Mouse (Mus musculus) forebrain, embryonic 10.5 days (tissue): ENCODE measurements around the gene Dzank1. TPM values are rescaled to one million over a fixed set of nuclear protein-coding genes. Genes with fewer than 3 reads are reported as not detected.
A peak's percentile ranks its signal among the peaks of the same experiment; 100 is the strongest.

Experiments used
- DNase-seq: peaks from one replicate; pipeline ENCODE4 v3.0.0-alpha.2; 2017; ENCODE audit warnings: low spot score; ENCODE audit errors: extremely low spot score
- H3K27ac ChIP-seq: fragments of 300-500 bp; sonication (generic); 2 replicates; pipeline ENCODE4 v1.5.1; 2016; ENCODE audit warnings: mild to moderate bottlenecking
- H3K27me3 ChIP-seq: fragments of 300-500 bp; sonication (generic); 2 replicates; pipeline ENCODE4 v1.6.1; 2016; ENCODE audit warnings: mild to moderate bottlenecking; ENCODE audit not compliant: poor library complexity, severe bottlenecking
- H3K36me3 ChIP-seq: fragments of 300-500 bp; sonication (generic); replicated peaks from 2 replicates; pipeline ENCODE4 v1.6.1; 2016; ENCODE audit warnings: mild to moderate bottlenecking, moderate library complexity
- H3K4me1 ChIP-seq: fragments of 300-500 bp; sonication (generic); 2 replicates; pipeline ENCODE4 v1.6.1; 2016
- H3K4me3 ChIP-seq: fragments of 300-500 bp; sonication (generic); 2 replicates; pipeline ENCODE4 v1.5.1; 2016; ENCODE audit warnings: mild to moderate bottlenecking, moderate library complexity
- H3K9me3 ChIP-seq: fragments of 300-500 bp; sonication (generic); 2 replicates; pipeline ENCODE4 v1.6.1; 2016; ENCODE audit warnings: mild to moderate bottlenecking, moderate library complexity
- WGBS: fragments of 180-500 bp; shearing (Covaris S2); methylation state at CpG from one replicate; pipeline ENCODE4 v1.1.7; 2016; 5-methylcytosine and 5-hydroxymethylcytosine counted together
- polyA plus RNA-seq: library from polyadenylated mRNA; unstranded; fragments of >200 nt; fragmentation: Nextera tagmentation; extraction: Ambion mirVana; gene quantifications from 2 replicates; pipeline ENCODE4 v1.2.1, GENCODE M21; 2016

Gene Dzank1
- polyA plus RNA-seq, 1 experiment from 2014 or later: 2.8 TPM

- Histone ChIP-seq H3K4me1 (peaks cover 6% of the 10 kb centered on the region), H3K27me3 (no peaks in the 10 kb centered on the region), H3K9me3 (no peaks in the 10 kb centered on the region), H3K27ac (no peak overlapping the region), H3K36me3 (no peaks in the 10 kb centered on the region), H3K4me3 (no peak overlapping the region)
- WGBS: 69% methylated on average over 7 of the region's 7 CpGs
- DNase-seq: no peak
Observed at GRCm38 (mm10) chr2:144464182-144464581, 63.0 kb downstream of the Dzank1 start.

GRCm38 (mm10) chr2:144458975-144459754 lies 68.0 kb downstream of the Dzank1 start:
- H3K27ac ChIP-seq: peak overlapping the region; percentile 91
- WGBS: 7% methylated on average over 25 of the region's 25 CpGs
- peaks cover 14% of the 10 kb centered on the region for H3K4me1 ChIP-seq
- no peaks in the 10 kb centered on the region for H3K27me3 ChIP-seq
- H3K4me3 ChIP-seq: peak overlapping the region; percentile 66
- no peaks in the 10 kb centered on the region for H3K9me3 ChIP-seq
- H3K36me3 ChIP-seq: no peaks in the 10 kb centered on the region
- DNase-seq: peak; percentile 82

DNA sequence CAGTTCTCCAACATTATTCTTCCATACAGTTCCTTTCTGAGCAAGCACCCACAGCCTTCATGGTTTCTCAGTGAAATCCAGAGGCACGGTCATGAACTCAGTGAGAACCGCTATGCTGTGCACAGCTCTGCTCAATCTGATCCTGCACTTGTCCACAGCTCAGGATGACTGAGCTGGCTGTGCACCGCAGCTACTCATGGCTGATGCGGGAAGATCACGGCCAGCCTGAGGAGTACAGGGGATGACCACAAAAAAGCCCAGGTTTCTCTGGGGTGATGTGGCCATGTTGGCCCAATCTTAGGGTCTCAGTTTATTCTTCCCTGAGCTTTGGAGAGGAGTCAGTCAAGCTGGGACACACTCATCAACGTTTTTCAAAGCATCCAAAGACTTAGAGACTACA lies 68.9 kb downstream of the Dzank1 start:
- Histone ChIP-seq H3K4me1 (peaks cover 14% of the 10 kb centered on the region), H3K36me3 (no peaks in the 10 kb centered on the region), H3K4me3 (peak overlapping the region; percentile 66), H3K9me3 (no peaks in the 10 kb centered on the region), H3K27me3 (no peaks in the 10 kb centered on the region), H3K27ac (peak overlapping the region; percentile 91)
- no peak for DNase-seq
- WGBS: 70% methylated on average over 6 of the region's 6 CpGs

GRCm38 (mm10) chr2:144452364-144453008 lies 74.7 kb downstream of the Dzank1 start:
- Histone ChIP-seq H3K4me1 (no peaks in the 10 kb centered on the region), H3K27ac (no peak overlapping the region), H3K27me3 (no peaks in the 10 kb centered on the region), H3K4me3 (no peak overlapping the region), H3K36me3 (no peaks in the 10 kb centered on the region), H3K9me3 (no peaks in the 10 kb centered on the region)
- WGBS: 17% methylated on average over 8 of the region's 8 CpGs
- peak; percentile 66 for DNase-seq

DNA sequence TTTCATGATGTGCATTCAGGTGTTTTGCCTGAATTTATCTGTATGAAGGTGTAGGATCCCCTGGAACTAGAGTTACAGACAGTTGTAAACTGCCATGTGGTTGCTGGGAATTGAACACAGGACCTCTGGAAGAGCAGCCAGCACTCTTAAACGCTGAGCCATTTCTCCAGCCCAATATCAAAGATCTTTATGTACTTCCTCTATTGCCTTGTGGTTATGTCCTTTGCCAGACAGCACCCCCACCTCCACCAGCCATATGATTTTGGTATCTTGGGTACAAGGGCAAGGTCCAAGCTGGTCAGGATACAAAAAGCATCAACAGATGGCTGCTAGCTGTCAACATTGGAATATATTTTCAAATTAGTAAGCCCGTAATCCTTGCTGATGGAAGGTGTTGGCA lies 76.8 kb downstream of the Dzank1 start:
- Histone ChIP-seq H3K4me1 (no peaks in the 10 kb centered on the region), H3K36me3 (no peaks in the 10 kb centered on the region), H3K27ac (no peak overlapping the region), H3K9me3 (no peaks in the 10 kb centered on the region), H3K27me3 (no peaks in the 10 kb centered on the region), H3K4me3 (no peak overlapping the region)
- DNase-seq: no peak
- 84% methylated on average over 2 of the region's 2 CpGs for WGBS

GRCm38 (mm10) chr2:144446360-144446999 lies 80.7 kb downstream of the Dzank1 start:
- 86% methylated on average over 7 of the region's 7 CpGs for WGBS
- H3K4me3 ChIP-seq: no peak overlapping the region
- DNase-seq: no peak
- no peaks in the 10 kb centered on the region for H3K4me1 ChIP-seq
- no peaks in the 10 kb centered on the region for H3K27me3 ChIP-seq
- no peaks in the 10 kb centered on the region for H3K9me3 ChIP-seq
- H3K27ac ChIP-seq: no peak overlapping the region
- no peaks in the 10 kb centered on the region for H3K36me3 ChIP-seq

DNA sequence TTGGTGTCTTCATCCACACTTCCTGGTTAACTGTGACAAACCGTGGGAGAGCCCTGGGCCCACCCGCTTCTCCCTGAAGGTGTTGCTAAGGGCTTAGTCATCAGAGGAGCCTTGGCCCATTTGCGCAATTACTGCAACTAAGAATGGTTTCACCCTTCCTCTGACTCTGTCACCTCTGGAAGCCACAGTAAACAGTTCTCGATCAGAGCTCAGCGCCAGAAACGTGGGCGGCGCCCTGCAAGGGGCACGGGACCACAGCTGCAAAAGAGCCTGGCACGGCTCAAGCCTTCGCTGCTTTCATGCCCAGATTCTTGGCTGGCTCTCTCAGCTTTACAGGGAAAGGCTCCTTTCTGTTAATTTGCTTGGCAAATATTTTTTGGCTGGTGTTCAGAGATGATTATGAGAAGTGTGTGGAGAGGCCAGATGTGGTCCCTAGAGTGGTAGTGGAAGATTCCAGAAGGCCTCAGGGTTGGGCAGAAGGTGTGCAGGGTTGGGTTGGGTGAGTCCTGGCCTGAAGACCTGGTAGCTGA lies 85.8 kb downstream of the Dzank1 start:
- H3K27me3 ChIP-seq: no peaks in the 10 kb centered on the region
- H3K4me3 ChIP-seq: no peak overlapping the region
- no peak overlapping the region for H3K27ac ChIP-seq
- WGBS: 95% methylated on average over 11 of the region's 11 CpGs
- no peaks in the 10 kb centered on the region for H3K9me3 ChIP-seq
- no peak for DNase-seq
- H3K36me3 ChIP-seq: no peaks in the 10 kb centered on the region
- no peaks in the 10 kb centered on the region for H3K4me1 ChIP-seq

- Histone ChIP-seq H3K4me3 (no peak overlapping the region), H3K27ac (no peak overlapping the region), H3K4me1 (no peaks in the 10 kb centered on the region), H3K36me3 (no peaks in the 10 kb centered on the region), H3K9me3 (no peaks in the 10 kb centered on the region), H3K27me3 (no peaks in the 10 kb centered on the region)
- DNase-seq: no peak
- 81% methylated on average over 3 of the region's 3 CpGs for WGBS
Observed at GRCm38 (mm10) chr2:144439191-144439700, 88.0 kb downstream of the Dzank1 start.

DNA sequence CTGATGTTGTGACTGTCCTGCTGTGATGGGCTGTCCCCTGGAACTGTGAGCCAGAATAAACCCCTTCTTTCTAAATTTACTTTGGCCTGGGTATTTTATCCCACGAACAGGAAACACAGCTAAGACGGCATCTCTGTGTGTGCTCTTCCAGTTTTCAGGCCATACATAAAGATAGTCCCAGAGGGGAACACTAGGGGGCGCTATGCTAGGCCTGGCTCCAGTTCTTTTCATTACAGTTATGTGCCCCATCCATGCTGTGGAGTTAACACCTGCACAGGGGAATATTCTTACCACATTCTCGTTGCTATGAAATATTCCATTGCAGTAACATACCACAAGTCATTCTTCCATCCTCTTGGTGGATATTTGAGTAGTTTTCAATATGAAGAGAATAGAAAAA lies 88.8 kb downstream of the Dzank1 start:
- WGBS: 66% methylated on average over 4 of the region's 4 CpGs
- Histone ChIP-seq H3K36me3 (no peaks in the 10 kb centered on the region), H3K4me1 (no peaks in the 10 kb centered on the region), H3K4me3 (no peak overlapping the region), H3K9me3 (no peaks in the 10 kb centered on the region), H3K27me3 (no peaks in the 10 kb centered on the region), H3K27ac (no peak overlapping the region)
- DNase-seq: no peak

GRCm38 (mm10) chr2:144435679-144436078 lies 91.5 kb downstream of the Dzank1 start:
- 78% methylated on average over 10 of the region's 10 CpGs for WGBS
- DNase-seq: no peak
- no peaks in the 10 kb centered on the region for H3K36me3 ChIP-seq
- H3K4me3 ChIP-seq: no peak overlapping the region
- H3K9me3 ChIP-seq: no peaks in the 10 kb centered on the region
- no peaks in the 10 kb centered on the region for H3K27me3 ChIP-seq
- no peak overlapping the region for H3K27ac ChIP-seq
- H3K4me1 ChIP-seq: no peaks in the 10 kb centered on the region

- no peaks in the 10 kb centered on the region for H3K9me3 ChIP-seq
- WGBS: 85% methylated on average over 5 of the region's 5 CpGs
- no peaks in the 10 kb centered on the region for H3K27me3 ChIP-seq
- H3K4me1 ChIP-seq: no peaks in the 10 kb centered on the region
- H3K36me3 ChIP-seq: no peaks in the 10 kb centered on the region
- DNase-seq: no peak
- H3K27ac ChIP-seq: no peak overlapping the region
- H3K4me3 ChIP-seq: no peak overlapping the region
Observed at GRCm38 (mm10) chr2:144431286-144431825, 95.9 kb downstream of the Dzank1 start.

DNA sequence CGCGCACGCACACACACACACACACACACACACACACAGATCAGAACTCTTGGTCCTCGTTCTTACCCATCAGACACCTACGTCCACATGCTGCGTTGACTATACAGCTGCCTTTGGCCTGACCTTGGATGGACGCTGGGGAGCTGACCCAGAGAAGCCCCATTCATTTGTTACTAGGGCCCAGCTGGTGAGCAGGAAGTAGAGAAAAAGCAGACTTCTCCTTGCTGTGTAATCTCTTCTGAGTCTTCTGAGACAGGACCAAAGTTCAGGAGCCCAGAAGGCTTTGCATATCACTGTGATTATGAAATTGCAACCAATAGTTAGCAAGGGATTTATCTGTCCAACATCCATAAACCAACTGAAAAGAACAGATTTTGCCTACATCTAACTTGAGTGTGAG lies 98.0 kb downstream of the Dzank1 start:
- no peaks in the 10 kb centered on the region for H3K27me3 ChIP-seq

More for the DNA sequence above, 98.0 kb downstream of the Dzank1 start:
- H3K9me3 ChIP-seq: no peaks in the 10 kb centered on the region
- DNase-seq: no peak
- no peak overlapping the region for H3K27ac ChIP-seq
- no peak overlapping the region for H3K4me3 ChIP-seq
- H3K4me1 ChIP-seq: no peaks in the 10 kb centered on the region
- WGBS: 88% methylated on average over 7 of the region's 7 CpGs
- no peaks in the 10 kb centered on the region for H3K36me3 ChIP-seq
